Mouse (Mus musculus): Measurements from ENCODE around the gene 4930447F04Rik. TPM values are rescaled to one million over a fixed set of nuclear protein-coding genes. Genes with fewer than 3 reads are reported as not detected.

Gene 4930447F04Rik
- not detected for total RNA-seq (2021)
- long read RNA-seq, experiment 1, result 0 reads
- long read RNA-seq, experiment 2, result 0 reads

- H3K4me3 ChIP-seq, result no peak within 1 kb of the TSS
- no peak for TF ChIP-seq CTCF (IDR thresholded peaks at IDR 0.05)
- DNase-seq, result no peak
- no peak within 1 kb of the TSS for H3K27ac ChIP-seq
- intact Hi-C loops (cut with DNase I), result no loop called here
These were observed at the start of gene 4930447F04Rik for GRCm38 (mm10) chrX:66304124-66304523. Gene 4930447F04Rik (minus strand): TSS chrX:66304224.
